Mouse (Mus musculus) C2C12 (cell line): ENCODE data around the gene Gm12216.

ENCODE experiments used
- CTCF ChIP-seq: IDR thresholded peaks from one replicate; pipeline ENCODE4 v1.5.1; 2011; ENCODE audit not compliant: control insufficient read depth, insufficient read depth, insufficient read length
- MAX ChIP-seq: IDR thresholded peaks from one replicate; pipeline ENCODE4 v1.6.1; 2011; ENCODE audit warnings: mild to moderate bottlenecking, control low read depth

DNA sequence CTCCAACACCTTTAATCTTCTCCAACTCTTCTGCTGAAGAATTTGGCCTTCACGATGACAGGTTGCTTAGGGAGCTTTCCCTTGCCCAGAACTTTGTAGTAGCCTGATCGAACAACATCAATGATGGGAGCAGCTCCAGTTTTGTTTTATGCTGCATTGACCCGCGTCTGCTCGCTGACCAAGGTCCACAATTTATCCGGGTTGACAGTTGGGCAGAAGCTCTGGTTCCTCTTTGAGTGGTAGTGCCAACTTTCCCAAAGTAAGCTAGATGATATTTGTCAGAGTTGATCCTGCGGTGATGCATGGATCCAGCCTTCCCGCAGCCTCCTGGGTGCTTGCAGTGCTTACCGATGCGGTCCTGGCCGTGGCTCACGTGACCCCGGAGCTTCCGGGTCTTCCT, 43.7 kb upstream of the Gm12216 start:
- TF ChIP-seq MAX (no peak), CTCF (no peak)
